Mouse (Mus musculus): ENCODE data around the gene Banp. TPM values are rescaled to one million over a fixed set of nuclear protein-coding genes. Genes with fewer than 3 reads are reported as not detected.

Gene Banp
- total RNA-seq, 2 experiments from 2014 or later = 44.5 to 52.3 TPM

- DNase-seq (ENCODE audit: low spot score in 2 of 2) = no peak
Measured at GRCm38 (mm10) chr8:121977819-121978590, 28.5 kb downstream of the Banp start.

GRCm38 (mm10) chr8:121978670-121979069 lies 29.1 kb downstream of the Banp start:
- no peak for DNase-seq (ENCODE audit: low spot score in 2 of 2)

GRCm38 (mm10) chr8:121980792-121981519 lies 31.4 kb downstream of the Banp start:
- no peak for DNase-seq (ENCODE audit: low spot score in 2 of 2)

- no peak for DNase-seq (ENCODE audit: low spot score in 2 of 2)
Measured at GRCm38 (mm10) chr8:121981520-121981895, 32.0 kb downstream of the Banp start.

- no peak for DNase-seq (ENCODE audit: low spot score in 2 of 2)
Measured at GRCm38 (mm10) chr8:121985673-121986072, 36.1 kb downstream of the Banp start.

- no peak for DNase-seq (ENCODE audit: low spot score in 2 of 2)
Measured at GRCm38 (mm10) chr8:121987892-121988291, 38.3 kb downstream of the Banp start.

- DNase-seq (ENCODE audit: low spot score in 2 of 2) = no peak
Measured at GRCm38 (mm10) chr8:121990506-121991255, 41.1 kb downstream of the Banp start.

GRCm38 (mm10) chr8:121991611-121992010 lies 42.1 kb downstream of the Banp start:
- DNase-seq (ENCODE audit: low spot score in 2 of 2) = no peak

GRCm38 (mm10) chr8:121992911-121993310 lies 43.4 kb downstream of the Banp start:
- no peak for DNase-seq (ENCODE audit: low spot score in 2 of 2)

GRCm38 (mm10) chr8:121995112-121995511 lies 45.6 kb downstream of the Banp start:
- DNase-seq (ENCODE audit: low spot score in 2 of 2) = no peak

- DNase-seq (ENCODE audit: low spot score in 2 of 2) = no peak
Measured at GRCm38 (mm10) chr8:121995895-121996294, 46.3 kb downstream of the Banp start.

GRCm38 (mm10) chr8:121998631-121999030 lies 49.1 kb downstream of the Banp start:
- no peak for DNase-seq (ENCODE audit: low spot score in 2 of 2)

GRCm38 (mm10) chr8:121999211-121999610 lies 49.7 kb downstream of the Banp start:
- no peak for DNase-seq (ENCODE audit: low spot score in 2 of 2)

- DNase-seq (ENCODE audit: low spot score in 2 of 2) = no peak
Measured at GRCm38 (mm10) chr8:122001339-122002115, 52.0 kb downstream of the Banp start.

GRCm38 (mm10) chr8:122003646-122004045 lies 54.1 kb downstream of the Banp start:
- no peak for DNase-seq (ENCODE audit: low spot score in 2 of 2)

- DNase-seq (ENCODE audit: low spot score in 2 of 2) = no peak
Measured at GRCm38 (mm10) chr8:122004131-122004530, 54.6 kb downstream of the Banp start.

- DNase-seq (ENCODE audit: low spot score in 2 of 2) = no peak
Measured at GRCm38 (mm10) chr8:122005422-122006204, 56.1 kb downstream of the Banp start.

GRCm38 (mm10) chr8:122006688-122007484 lies 57.3 kb downstream of the Banp start:
- peak; percentile 58 to 70 for DNase-seq (ENCODE audit: low spot score in 2 of 2)

GRCm38 (mm10) chr8:122008395-122008794 lies 58.8 kb downstream of the Banp start:
- no peak for DNase-seq (ENCODE audit: low spot score in 2 of 2)
